9 mouse cellular contexts compared by ENCODE assay signal in the genomic region with DNA sequence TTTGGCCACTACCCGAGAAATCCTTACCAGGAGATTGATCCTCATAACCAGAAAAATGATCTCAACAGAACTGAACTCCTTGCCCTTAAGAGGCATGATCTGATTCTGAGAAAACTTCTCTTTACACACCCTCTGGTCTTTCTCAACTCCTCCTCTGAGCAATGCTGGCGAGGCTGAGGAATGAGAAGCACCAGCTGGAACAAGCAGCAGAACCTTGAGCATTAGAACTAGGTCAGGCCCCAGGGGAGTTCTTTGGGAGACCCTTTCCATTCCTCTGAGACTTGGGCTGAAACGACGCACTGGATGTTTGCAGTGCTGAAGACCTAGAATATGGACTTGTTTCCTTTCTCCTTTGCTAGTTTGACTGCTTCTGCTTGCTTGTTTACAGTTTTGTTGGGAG.
A peak's percentile ranks its signal among the peaks of the same experiment; 100 is the strongest.
DNase-seq lines count a peak whose midpoint lies in the region; ATAC-seq and TF ChIP-seq lines count a peak whose summit lies in the region.
"Had no signal": no experiment of that assay in that cellular context is flagged by ENCODE, and none has a peak within 500 bp of the region (broad histone marks: within the 10 kb centered on the region; RNA-seq: fewer than 3 reads in every experiment).

No protein-coding gene starts in this region.

- H3K27me3 ChIP-seq in heart, embryonic 10.5 days (ENCODE audit: insufficient read depth, poor library complexity, severe bottlenecking) = no peaks in the 10 kb centered on the region
- no peaks in the 10 kb centered on the region for H3K27me3 ChIP-seq in midbrain, postnatal 0 days (ENCODE audit: insufficient read depth, low read length)

- H3K36me3 ChIP-seq in heart, embryonic 10.5 days = no peaks in the 10 kb centered on the region
- H3K36me3 ChIP-seq in midbrain, postnatal 0 days (ENCODE audit: insufficient read depth, low read length) = no peaks in the 10 kb centered on the region

- no peak overlapping the region for H3K27ac ChIP-seq in heart, embryonic 10.5 days
- H3K27ac ChIP-seq in midbrain, postnatal 0 days (ENCODE audit: low read depth, low read length) = no peak overlapping the region

- H3K4me3 ChIP-seq in heart, embryonic 10.5 days = no peak overlapping the region
- no peak overlapping the region for H3K4me3 ChIP-seq in midbrain, postnatal 0 days (ENCODE audit: low read depth, low read length)

- no peak overlapping the region for H3K9ac ChIP-seq in midbrain, postnatal 0 days (replicated peaks; ENCODE audit: low read length, poor library complexity, severe bottlenecking)

- 75% methylated on average over 4 of the region's 4 CpGs for WGBS in heart, embryonic 10.5 days
- 79% methylated on average over 4 of the region's 4 CpGs for WGBS in midbrain, postnatal 0 days

- TF ChIP-seq CTCF in midbrain, postnatal 0 days (IDR thresholded peaks at IDR 0.05) = no peak

- no peaks in the 10 kb centered on the region for H3K9me3 ChIP-seq in heart, embryonic 10.5 days
- no peaks in the 10 kb centered on the region for H3K9me3 ChIP-seq in midbrain, postnatal 0 days (ENCODE audit: low read length)

- DNase-seq in heart, adult 11 months = peak; percentile 96
- no peak for DNase-seq in heart, embryonic 10.5 days (ENCODE audit: low spot score)
- DNase-seq in adrenal gland, adult 2 months = peak; percentile 43
- peak; percentile 28 for DNase-seq in heart, adult 8-10 months (ENCODE audit: low spot score)
- DNase-seq in kidney, postnatal 36 days = peak; percentile 22 to 25
- no peak for DNase-seq in midbrain, postnatal 0 days (ENCODE audit: low spot score)
- DNase-seq in layer of hippocampus, adult 8-10 months (ENCODE audit: low spot score in 2 of 2) = no peak
- no peak for DNase-seq in right cerebral cortex, postnatal 4 days

- no peaks in the 10 kb centered on the region for H3K4me1 ChIP-seq in heart, embryonic 10.5 days
- H3K4me1 ChIP-seq in midbrain, postnatal 0 days (ENCODE audit: insufficient read depth, low read length) = no peaks in the 10 kb centered on the region

- no peak overlapping the region for H3K4me2 ChIP-seq in midbrain, postnatal 0 days (ENCODE audit: low read depth, low read length, poor library complexity, severe bottlenecking)
- H3K4me2 ChIP-seq: liver, embryonic 11.5 days had no signal

- no peak for ATAC-seq in midbrain, postnatal 0 days (ENCODE audit: low FRiP score)

Comparison
In these comparisons a context has a peak if more than half of its experiments do, and no peak if none do; other contexts are left out.
1. DNase-seq: peak in heart, adult 11 months (single experiment), adrenal gland, adult 2 months (single experiment), heart, adult 8-10 months (single experiment) and kidney, postnatal 36 days (2 of 2); none in heart, embryonic 10.5 days (single experiment), midbrain, postnatal 0 days (single experiment), layer of hippocampus, adult 8-10 months (0 of 2) and right cerebral cortex, postnatal 4 days (single experiment).